Mouse (Mus musculus): ENCODE results near the gene Ganab. TPM values are rescaled to one million over a fixed set of nuclear protein-coding genes. Genes with fewer than 3 reads are reported as not detected.

Ganab gene
- polyA plus RNA-seq, 1 experiment from 2014 or later, result 41.4 TPM

DNA sequence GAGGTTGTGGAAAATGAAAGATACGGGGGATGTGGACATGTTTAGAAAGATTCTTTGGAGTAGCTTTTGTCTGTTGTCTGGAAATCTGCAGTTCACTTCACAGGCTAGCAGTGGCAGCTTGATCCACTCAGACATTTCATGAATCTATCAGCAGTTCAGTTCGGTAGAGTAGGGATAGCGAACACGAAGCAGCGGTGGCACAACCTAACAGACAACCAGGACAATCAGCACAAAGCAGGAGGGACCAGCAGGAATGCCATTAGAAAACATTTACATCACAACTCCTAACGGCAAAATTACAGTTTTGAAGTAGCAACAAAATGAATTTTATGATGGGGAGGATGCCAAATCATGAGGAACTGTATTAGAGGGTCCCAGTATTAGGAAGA, 21.8 kb downstream of the Ganab start:
- Histone ChIP-seq H3K4me2 (peak overlapping the region; percentile 87), H3K36me3 (peaks cover 37% of the 10 kb centered on the region), H3K27me3 (no peaks in the 10 kb centered on the region), H3K4me1 (replicated peaks) (peaks cover 39% of the 10 kb centered on the region), H3K4me3 (replicated peaks) (peak overlapping the region; percentile 89), H3K9me3 (replicated peaks) (no peaks in the 10 kb centered on the region), H3K9ac (peak overlapping the region; percentile 90), H3K27ac (peak overlapping the region; percentile 95)
- no peak for DNase-seq
- 61% methylated on average over 6 of the region's 6 CpGs for WGBS (ENCODE audit: insufficient replicate concordance)
- no peak for ATAC-seq (ENCODE audit: low read depth)

DNA sequence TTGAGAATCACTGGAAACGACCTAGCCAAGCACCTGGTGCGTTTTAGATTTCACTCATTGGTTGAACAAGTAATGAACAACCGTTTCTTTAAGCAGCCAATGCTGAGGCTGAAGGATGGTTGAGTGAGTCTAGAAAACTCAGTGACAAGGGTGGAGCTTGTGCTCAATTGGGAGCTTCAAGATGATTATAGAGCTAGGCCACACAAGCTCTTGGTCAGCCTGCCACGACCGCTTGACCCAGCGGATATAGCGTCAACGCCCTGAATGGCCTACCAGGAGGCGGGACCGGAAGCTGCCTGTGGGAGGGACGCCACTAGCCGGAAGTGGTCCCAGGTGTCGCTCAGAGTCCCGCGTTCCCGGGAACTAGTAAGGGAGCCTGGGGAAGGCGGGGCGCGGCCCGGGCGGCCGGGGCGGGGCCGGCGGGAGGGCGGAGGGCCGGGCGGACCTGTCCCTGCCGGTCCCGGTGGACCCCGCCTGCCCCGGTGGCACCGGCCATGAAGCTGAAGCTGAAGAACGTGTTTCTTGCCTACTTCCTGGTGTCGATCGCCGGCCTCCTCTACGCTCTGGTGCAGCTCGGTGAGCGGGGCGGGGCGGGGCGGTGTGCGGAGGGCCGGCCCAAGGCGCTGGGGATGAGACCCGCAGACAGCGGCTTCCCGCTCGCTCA, 22.3 kb downstream of the Ganab start, which contains the start of gene B3gat3:
Gene B3gat3 (plus strand): TSS at position 302 of the 664 bp plus-strand sequence.
- Histone ChIP-seq H3K4me2 (peak within 1 kb of the TSS; percentile 87), H3K27me3 (no peaks in the 10 kb centered on the region), H3K9ac (peak within 1 kb of the TSS; percentile 90), H3K9me3 (replicated peaks) (no peaks in the 10 kb centered on the region), H3K4me3 (replicated peaks) (peak within 1 kb of the TSS; percentile 89), H3K36me3 (peaks cover 34% of the 10 kb centered on the region), H3K4me1 (replicated peaks) (peaks cover 39% of the 10 kb centered on the region), H3K27ac (peak within 1 kb of the TSS; percentile 95)
- peak; percentile 88 for DNase-seq
- peak; percentile 96 for ATAC-seq (ENCODE audit: low read depth)
- 2% methylated on average over 50 of the region's 50 CpGs for WGBS (ENCODE audit: insufficient replicate concordance)

DNA sequence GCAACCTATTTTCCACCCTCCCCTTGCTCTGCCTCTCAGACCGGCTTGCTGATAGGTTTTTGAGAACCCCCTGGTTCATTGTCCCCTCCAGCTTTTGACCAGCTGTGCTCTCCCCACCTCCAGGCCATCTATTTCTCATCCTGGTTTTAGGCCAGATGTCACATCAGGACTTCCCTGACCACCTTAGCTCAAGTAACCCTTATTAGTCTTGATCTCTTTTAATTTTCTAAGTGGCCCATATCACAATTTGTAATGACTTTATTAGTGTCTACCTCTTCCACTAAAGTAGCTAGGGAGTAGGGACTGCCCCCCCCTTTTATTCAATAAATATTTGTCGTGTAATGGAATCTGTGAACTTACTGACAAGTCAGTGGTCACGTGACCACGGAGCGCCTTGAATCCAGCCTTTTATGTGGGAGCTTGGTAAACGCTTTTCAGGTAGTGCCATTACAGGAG, 23.0 kb downstream of the Ganab start:
- DNase-seq, result no peak
- under 1% methylated on average over 6 of the region's 6 CpGs for WGBS (ENCODE audit: insufficient replicate concordance)
- no peak for ATAC-seq (ENCODE audit: low read depth)

DNA sequence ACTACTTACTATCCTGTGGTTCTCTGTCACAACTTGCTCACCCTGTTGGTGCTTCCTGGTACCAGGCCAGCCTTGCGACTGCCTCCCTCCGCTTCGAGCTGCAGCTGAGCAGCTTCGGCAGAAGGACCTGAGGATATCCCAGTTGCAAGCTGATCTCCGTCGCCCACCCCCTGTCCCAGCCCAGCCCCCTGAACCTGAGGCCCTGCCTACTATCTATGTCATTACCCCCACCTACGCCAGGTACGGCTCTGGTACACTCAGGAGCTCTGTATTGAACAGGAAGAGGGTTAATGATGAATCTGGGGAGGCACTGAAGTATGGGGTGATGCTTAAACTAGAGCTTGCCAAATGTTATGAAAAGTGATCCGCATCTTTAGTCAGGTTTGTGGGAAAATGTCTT, 23.9 kb downstream of the Ganab start:
- WGBS (ENCODE audit: insufficient replicate concordance), result 74% methylated on average over 9 of the region's 9 CpGs
- no peak for DNase-seq
- no peaks in the 10 kb centered on the region for H3K27me3 ChIP-seq
- ATAC-seq (ENCODE audit: low read depth), result no peak
- H3K4me3 ChIP-seq (replicated peaks), result peak overlapping the region; percentile 89
- peak overlapping the region; percentile 87 for H3K4me2 ChIP-seq
- peak overlapping the region; percentile 95 for H3K27ac ChIP-seq
- H3K36me3 ChIP-seq, result peaks cover 35% of the 10 kb centered on the region
- no peaks in the 10 kb centered on the region for H3K9me3 ChIP-seq (replicated peaks)
- H3K9ac ChIP-seq, result peak overlapping the region; percentile 90
- H3K4me1 ChIP-seq (replicated peaks), result peaks cover 50% of the 10 kb centered on the region

More for the DNA sequence above, 23.0 kb downstream of the Ganab start:
- Histone ChIP-seq H3K4me2 (peak overlapping the region; percentile 87), H3K9ac (peak overlapping the region; percentile 90), H3K9me3 (replicated peaks) (no peaks in the 10 kb centered on the region), H3K27ac (peak overlapping the region; percentile 95), H3K4me3 (replicated peaks) (peak overlapping the region; percentile 89), H3K4me1 (replicated peaks) (peaks cover 41% of the 10 kb centered on the region), H3K36me3 (peaks cover 34% of the 10 kb centered on the region), H3K27me3 (no peaks in the 10 kb centered on the region)

DNA sequence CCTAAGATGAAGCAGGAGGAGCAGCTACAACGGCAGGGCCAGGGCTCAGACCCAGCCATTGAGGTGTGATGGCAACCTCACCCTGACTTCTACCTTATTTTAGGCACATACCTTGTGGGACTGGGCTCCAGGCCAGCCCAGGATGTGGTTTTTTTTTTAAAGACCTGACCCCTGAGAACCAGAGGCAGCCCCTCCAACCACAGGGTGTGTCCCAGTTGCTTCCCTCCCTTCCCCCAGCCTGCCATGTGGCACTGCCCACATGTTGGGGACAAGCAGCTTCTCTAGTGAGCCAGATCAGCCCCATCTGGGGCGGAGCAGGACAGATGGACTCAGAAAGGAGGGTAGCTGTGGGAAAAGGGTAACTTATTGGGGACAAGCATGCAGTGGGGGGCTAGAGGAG, 28.9 kb downstream of the Ganab start:
- peaks cover 74% of the 10 kb centered on the region for H3K4me1 ChIP-seq (replicated peaks)
- H3K36me3 ChIP-seq, result peaks cover 50% of the 10 kb centered on the region
- H3K27me3 ChIP-seq, result no peaks in the 10 kb centered on the region
- DNase-seq, result no peak
- H3K27ac ChIP-seq, result peak overlapping the region; percentile 90
- H3K4me2 ChIP-seq, result no peak overlapping the region
- WGBS (ENCODE audit: insufficient replicate concordance), result 48% methylated on average over 2 of the region's 2 CpGs
- H3K4me3 ChIP-seq (replicated peaks), result no peak overlapping the region
- ATAC-seq (ENCODE audit: low read depth), result no peak
- H3K9ac ChIP-seq, result peak overlapping the region; percentile 81
- no peaks in the 10 kb centered on the region for H3K9me3 ChIP-seq (replicated peaks)

DNA sequence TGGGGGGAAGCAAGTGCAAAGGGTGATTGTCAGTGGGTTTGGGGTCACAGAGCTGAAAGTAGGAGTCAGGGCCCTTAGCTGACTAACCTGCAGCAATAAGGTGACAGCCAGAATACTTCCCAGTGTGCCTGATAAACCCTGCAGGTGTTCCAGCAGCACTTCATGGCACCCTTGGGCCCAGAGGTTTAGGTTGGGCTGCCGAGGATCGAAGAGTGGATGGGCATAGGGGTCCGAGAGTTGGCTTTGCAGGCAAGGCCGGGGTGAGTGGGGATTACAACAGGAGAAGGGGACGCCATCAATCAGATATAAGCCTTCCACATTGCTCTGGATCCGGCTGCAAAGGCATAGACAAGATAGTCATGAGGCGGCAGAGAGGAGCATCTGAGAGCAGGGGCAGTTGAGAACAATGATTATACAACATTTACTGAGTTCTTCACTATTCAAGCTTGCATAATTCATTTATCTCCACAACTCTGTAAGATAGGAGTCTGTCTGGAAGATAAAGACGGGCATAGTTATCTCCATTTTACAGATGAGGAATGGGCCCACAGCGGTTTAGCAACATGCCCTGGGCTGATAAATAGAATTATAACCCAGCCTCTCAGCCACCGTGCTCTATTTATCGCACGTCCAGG, 30.1 kb downstream of the Ganab start:
- DNase-seq (peak; percentile 47), ATAC-seq (ENCODE audit: low read depth) (peak; percentile 47)
- peak overlapping the region; percentile 81 for H3K9ac ChIP-seq
- H3K27ac ChIP-seq, result peak overlapping the region; percentile 90
- peak overlapping the region; percentile 85 for H3K4me2 ChIP-seq
- 28% methylated on average over 12 of the region's 12 CpGs for WGBS (ENCODE audit: insufficient replicate concordance)
- peaks cover 52% of the 10 kb centered on the region for H3K36me3 ChIP-seq
- peaks cover 64% of the 10 kb centered on the region for H3K4me1 ChIP-seq (replicated peaks)
- no peaks in the 10 kb centered on the region for H3K9me3 ChIP-seq (replicated peaks)
- H3K27me3 ChIP-seq, result no peaks in the 10 kb centered on the region
- peak overlapping the region; percentile 79; the same call in 1 of the 2 replicates for H3K4me3 ChIP-seq (replicated peaks)

DNA sequence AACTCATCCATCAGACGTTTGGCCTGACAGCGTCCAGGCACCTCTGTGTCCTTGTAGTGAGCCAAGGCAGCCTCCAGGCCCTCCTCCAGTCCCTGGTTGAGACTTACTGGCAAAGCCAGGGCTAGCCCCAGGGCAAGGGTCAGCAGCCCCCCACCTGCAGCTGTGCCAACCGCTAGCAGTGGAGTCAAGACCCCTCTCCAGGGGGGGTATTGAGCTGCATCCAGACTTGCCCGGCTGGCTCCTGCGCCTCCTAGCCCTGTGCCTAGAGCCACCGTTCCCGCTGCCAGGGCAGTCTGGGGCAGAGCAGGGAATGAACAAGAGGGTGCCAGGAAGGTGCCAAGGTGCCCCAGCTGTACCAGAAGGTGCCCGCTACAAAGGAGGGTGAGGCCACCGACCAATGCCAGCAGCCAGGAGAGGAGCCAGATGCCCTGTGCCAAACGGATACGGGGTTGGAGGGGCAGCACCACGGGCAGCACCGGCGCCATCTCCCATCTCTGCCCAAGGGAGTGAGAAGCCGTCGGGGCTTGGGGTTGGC, 30.9 kb downstream of the Ganab start:
- peaks cover 56% of the 10 kb centered on the region for H3K4me1 ChIP-seq (replicated peaks)
- peak overlapping the region; percentile 90 for H3K27ac ChIP-seq
- peaks cover 55% of the 10 kb centered on the region for H3K36me3 ChIP-seq
- no peaks in the 10 kb centered on the region for H3K27me3 ChIP-seq
- H3K4me2 ChIP-seq, result peak overlapping the region; percentile 85
- peak overlapping the region; percentile 81 for H3K9ac ChIP-seq
- WGBS (ENCODE audit: insufficient replicate concordance), result 33% methylated on average over 16 of the region's 16 CpGs
- H3K4me3 ChIP-seq (replicated peaks), result peak overlapping the region; percentile 79
- no peaks in the 10 kb centered on the region for H3K9me3 ChIP-seq (replicated peaks)
- ATAC-seq (ENCODE audit: low read depth) (peak; percentile 4), DNase-seq (no peak)

DNA sequence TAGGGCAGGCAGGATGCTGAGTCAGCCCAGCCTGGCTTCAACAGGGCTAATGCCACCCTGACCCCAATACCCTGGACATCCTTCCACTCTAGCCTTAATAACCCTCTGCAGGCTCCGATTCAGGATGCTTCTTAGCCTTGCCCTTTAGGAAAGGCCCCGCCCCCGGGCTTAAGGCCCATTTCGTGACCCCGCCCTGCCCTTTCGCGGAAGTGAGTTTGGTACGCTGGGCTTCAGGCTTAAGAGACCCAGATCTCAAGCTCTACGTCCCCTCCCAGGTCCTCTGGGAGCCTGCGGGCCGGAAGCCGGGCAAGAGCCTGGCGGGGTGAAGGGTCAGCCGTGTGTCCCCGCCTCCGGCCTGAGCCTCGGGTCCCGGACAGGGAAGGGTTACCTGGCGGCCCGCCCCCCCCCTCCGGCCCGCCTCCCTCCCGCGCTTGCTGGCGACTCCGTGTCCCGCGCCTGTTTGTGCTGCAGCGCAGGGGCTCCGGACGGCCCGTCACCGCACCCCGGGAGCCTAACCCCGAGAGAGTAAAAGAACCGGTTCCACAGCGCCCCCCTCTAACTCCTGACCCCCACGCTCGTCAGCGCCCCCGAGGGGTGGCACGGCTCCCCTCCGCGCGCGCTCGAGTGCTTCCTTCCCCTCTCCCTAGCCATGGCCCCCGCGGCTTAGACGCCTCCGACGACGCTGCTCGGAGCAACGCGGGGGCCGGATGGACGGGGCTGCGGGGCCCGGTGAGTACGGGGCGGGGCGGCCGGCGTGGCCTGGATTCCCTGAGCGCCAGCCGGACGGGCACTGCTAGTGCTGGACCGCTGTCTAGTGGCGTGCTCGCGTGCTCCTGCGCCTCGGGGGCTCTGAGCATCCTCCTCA, 31.6 kb downstream of the Ganab start, which contains the start of the genes Rom1 and Eml3:
Gene Rom1 (minus strand): TSS at position 133 of the 865 bp plus-strand sequence.
Gene Eml3 (plus strand): TSS at position 329 of the 865 bp plus-strand sequence.
- H3K4me1 ChIP-seq (replicated peaks), result peaks cover 51% of the 10 kb centered on the region
- peak; percentile 78 for ATAC-seq (ENCODE audit: low read depth)
- peaks cover 59% of the 10 kb centered on the region for H3K36me3 ChIP-seq
- under 1% methylated on average over 70 of the region's 74 CpGs for WGBS (ENCODE audit: insufficient replicate concordance)
- H3K9me3 ChIP-seq (replicated peaks), result no peaks in the 10 kb centered on the region
- peak; percentile 80 for DNase-seq
- H3K4me3 ChIP-seq (replicated peaks), result peak within 1 kb of the TSS; percentile 79
- H3K27me3 ChIP-seq, result no peaks in the 10 kb centered on the region
- peak within 1 kb of the TSS; percentile 85 for H3K4me2 ChIP-seq
- H3K9ac ChIP-seq, result peak within 1 kb of the TSS; percentile 81
- H3K27ac ChIP-seq, result peak within 1 kb of the TSS; percentile 90

DNA sequence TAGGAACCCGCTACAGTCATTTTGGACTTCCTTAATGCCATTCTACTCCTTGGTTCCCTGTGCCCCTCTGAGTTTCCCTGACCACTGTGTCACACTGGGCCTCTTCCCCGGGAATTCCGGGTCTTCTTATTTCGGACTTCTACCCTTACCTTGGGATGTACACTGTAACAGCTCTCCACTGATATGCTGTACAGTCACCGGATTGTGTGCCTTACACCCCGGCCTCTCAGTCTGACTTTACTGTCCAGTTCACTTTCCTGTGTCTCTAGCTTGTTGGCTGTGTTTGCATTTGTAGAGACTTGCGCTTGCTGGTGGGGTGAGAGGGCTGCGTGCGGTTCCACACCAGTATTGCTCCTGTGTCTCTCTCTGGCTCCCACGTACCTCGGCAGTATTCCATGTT, 32.2 kb downstream of the Ganab start:
- Histone ChIP-seq H3K9ac (peak overlapping the region; percentile 81), H3K4me1 (replicated peaks) (peaks cover 49% of the 10 kb centered on the region), H3K27ac (peak overlapping the region; percentile 90), H3K9me3 (replicated peaks) (no peaks in the 10 kb centered on the region), H3K4me2 (peak overlapping the region; percentile 85), H3K4me3 (replicated peaks) (peak overlapping the region; percentile 79), H3K36me3 (peaks cover 64% of the 10 kb centered on the region), H3K27me3 (no peaks in the 10 kb centered on the region)
- WGBS (ENCODE audit: insufficient replicate concordance), result 9% methylated on average over 11 of the region's 11 CpGs
- no peak for ATAC-seq (ENCODE audit: low read depth)
- DNase-seq, result no peak

DNA sequence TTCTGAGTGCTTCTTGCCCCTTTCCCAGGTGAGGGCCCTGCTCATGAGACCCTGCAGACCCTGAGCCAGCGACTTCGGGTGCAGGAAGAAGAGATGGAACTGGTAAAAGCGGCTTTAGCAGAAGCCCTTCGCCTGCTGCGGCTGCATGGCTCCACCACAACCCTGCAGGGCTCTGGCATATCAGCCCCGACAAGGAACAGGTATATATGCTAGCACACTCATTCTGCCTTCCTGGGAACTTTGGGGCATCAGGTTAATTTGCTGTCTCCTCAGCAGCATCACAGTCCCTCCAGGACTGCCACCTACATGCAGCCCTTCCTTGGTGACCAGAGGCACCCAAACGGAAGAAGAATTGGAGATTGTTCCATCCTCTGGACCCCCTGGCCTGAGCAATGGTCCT, 32.9 kb downstream of the Ganab start:
- Histone ChIP-seq H3K4me2 (peak overlapping the region; percentile 85), H3K4me3 (replicated peaks) (peak overlapping the region; percentile 79), H3K4me1 (replicated peaks) (peaks cover 48% of the 10 kb centered on the region), H3K27me3 (no peaks in the 10 kb centered on the region), H3K9ac (peak overlapping the region; percentile 81), H3K9me3 (replicated peaks) (no peaks in the 10 kb centered on the region), H3K36me3 (peaks cover 63% of the 10 kb centered on the region), H3K27ac (no peak overlapping the region)
- WGBS (ENCODE audit: insufficient replicate concordance), result 78% methylated on average over 7 of the region's 7 CpGs
- ATAC-seq (ENCODE audit: low read depth) (no peak), DNase-seq (no peak)

All from liver, embryonic 13.5 days (tissue).